Mouse (Mus musculus): Measurements from ENCODE around the gene Zbtb17.
A peak's percentile ranks its signal among the peaks of the same experiment; 100 is the strongest.

The Zbtb17 gene

GRCm38 (mm10) chr4:141502723-141503122 is 58.3 kb downstream of the Zbtb17 start:
- DNase-seq = no peak

DNA sequence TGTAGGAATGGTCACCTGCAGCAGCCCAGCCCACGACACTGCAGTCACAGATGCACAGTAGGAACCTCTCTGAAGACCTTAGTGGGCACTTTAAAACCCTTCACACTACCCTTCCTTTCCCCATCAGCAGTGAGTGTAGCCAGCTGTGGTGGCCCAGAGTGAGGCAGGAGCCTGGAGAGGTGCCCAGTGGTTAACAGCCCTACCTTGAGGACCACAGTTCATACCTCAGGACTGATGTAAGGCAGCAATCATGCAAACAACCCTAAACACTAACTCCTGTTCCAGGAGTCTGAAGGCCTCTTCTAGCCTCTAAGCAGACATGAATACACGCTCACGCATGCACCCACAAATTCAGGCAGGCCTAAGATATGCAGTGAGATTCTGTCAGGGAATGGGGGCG is 60.0 kb downstream of the Zbtb17 start:
- peak in 1 of 2 experiments; percentile 37 for DNase-seq

DNA sequence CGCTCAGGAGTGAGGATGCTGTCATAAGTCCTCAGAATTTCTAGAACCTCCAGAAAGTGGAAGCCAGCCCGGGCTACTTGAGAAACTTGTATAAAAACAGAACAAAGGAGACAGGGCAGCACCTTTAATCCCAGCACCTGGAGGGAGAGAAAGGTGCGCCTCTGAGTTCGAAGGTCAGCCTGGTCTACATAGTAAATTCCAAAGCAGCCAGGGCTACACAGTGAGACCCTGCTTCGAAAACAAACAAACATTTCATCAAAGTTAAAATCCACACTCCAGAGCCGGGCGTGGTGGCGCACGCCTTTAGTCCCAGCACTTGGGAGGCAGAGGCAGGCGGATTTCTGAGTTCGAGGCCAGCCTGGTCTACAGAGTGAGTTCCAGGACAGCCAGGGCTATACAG is 61.4 kb downstream of the Zbtb17 start:
- no peak for DNase-seq

DNA sequence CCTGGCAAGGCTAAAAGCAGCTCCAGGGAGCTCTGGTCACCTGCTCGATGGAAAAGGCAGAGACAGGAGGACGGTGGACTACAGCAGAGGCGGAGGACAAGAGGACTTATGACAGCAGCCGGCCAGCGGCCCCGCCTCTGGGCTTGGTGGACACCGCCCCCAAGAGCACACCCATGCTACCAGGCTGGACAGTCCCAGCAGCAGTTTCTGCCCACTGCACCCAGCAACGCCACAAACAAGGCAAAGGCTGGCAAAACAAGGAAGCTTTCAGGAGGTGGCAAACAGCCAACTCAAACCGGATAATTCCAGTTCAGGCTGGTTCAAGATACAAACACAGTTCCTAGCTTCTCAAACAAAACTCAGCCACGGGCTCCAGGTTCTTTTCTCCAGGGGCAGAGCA is 61.9 kb downstream of the Zbtb17 start:
- peak; percentile 95 to 96 for DNase-seq

DNA sequence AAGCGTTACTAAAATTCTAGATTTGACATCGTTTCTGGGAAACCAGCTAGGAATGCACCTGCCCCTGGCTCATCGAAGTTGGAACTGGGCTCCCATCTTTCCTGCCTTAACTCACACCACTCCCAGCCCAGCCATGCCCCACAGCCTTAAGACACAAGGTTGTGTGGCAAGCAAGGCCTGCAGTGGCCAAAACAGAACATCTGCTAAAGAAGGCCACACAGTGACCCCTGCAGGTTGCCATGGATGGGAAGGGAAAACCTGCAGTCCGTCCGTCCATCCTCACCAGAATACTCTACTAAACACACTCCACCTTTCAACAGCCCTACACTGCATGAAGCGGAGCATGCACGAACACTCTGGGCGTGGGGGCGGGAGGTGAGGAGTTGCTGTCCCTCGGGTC is 62.4 kb downstream of the Zbtb17 start:
- peak; percentile 55 to 76 for DNase-seq

DNA sequence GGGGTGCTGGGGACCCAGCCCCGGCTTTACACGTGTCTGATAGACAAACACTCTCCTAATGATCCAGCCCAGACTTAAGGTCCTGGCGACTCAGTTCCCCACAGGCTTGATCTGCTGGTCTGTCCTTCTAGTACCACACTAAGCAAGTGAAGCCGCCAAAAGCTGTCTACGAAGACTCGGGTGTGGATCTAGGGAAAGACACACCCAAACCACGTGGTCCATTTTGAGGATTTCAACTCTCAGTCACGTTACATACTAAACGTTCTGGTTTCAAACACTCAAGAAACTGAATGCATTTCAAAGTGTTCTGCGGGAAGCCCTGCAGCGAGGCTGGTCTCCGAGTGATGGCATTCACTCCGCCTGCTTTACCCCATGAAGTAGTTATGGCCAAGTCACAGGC is 66.0 kb downstream of the Zbtb17 start:
- DNase-seq = no peak

- DNase-seq = no peak
These were observed 67.7 kb downstream of the Zbtb17 start for GRCm38 (mm10) chr4:141512145-141512544.

DNA sequence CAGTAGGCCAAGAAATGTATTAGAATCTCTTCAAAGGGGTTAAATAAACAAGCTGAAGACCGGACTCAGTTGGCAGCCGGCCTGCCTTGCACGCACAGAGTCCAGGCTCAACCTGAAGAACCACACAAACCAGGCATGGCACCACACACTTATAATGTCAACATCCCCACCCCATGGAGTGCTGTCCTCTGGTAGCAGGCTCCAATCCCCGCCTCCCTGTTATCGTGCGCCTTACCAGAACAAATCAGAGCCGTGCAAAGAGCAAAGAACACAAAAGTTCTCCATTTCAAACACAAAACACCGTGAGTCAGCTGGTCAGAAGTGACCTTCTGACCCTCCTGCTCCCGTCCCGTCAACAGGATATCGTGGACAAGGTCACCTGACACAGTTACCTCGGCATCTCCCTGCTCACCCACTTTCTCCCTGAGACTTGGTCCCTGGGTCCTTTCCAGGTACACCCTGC is 69.8 kb downstream of the Zbtb17 start:
- DNase-seq = peak; percentile 77 to 84
